ENCODE assay signal across 9 mouse cellular contexts in the genomic region with DNA sequence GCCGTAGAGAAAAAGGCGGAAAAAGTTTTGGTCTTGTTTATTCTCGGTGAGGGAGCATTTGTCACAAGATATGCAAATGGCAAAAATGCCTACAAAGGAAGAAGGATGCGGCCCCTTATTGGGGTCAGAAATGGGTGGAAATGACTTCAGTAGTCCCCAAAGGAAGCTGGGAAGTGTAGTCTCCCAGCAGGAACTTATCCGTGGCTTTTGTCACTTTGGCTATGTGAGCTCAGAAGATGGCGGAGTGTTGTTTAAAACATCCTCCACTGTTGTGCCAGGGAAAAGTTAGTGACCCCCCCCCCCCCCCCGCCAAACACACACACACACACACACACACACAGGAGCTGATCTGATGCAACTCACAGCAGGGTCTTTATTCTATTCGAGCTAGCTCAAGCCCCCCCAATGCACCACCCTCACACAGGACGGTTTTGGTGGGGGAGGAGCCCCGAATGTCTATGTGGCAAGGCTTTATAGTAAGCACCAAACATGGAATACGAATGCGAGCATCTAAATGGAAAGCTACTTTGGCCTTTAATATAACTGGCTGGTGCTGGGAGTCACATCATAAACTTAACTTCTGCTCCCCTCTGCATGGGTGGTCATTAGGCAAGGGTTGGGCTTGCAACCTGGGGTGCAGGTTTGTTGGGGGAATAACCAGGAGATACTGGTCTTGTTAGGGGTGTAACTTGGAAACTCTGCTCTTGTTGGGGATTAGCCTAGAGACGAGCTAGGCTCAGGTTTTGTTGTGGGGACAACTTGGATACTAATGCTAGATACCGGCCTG. TPM values are rescaled to one million over a fixed set of nuclear protein-coding genes. Genes with fewer than 3 reads are reported as not detected.
DNase-seq lines count a peak whose midpoint lies in the region; ATAC-seq and TF ChIP-seq lines count a peak whose summit lies in the region.
"Had no signal": no experiment of that assay in that cellular context is flagged by ENCODE, and none has a peak within 500 bp of the region (broad histone marks: within the 10 kb centered on the region; RNA-seq: fewer than 3 reads in every experiment).

No protein-coding gene starts in this region.

- no peak for TF ChIP-seq CTCF in forebrain, postnatal 0 days (IDR thresholded peaks at IDR 0.05; ENCODE audit: low read depth)

- peak; percentile 83 for ATAC-seq in cerebellum, adult (ENCODE audit: insufficient number of reproducible peaks, low FRiP score, low TSS enrichment)
- ATAC-seq in forebrain, postnatal 0 days, result peak; percentile 87
- ATAC-seq in inflammation-experienced regulatory T-cells, adult 6 months, result peak; percentile 2
- peak; percentile 48 for ATAC-seq in megakaryocyte, adult 5-6 weeks (ENCODE audit: poor library complexity, severe bottlenecking)
- ATAC-seq in stomach, embryonic 16.5 days (ENCODE audit: insufficient read depth, low FRiP score), result peak; percentile 82

- H3K27ac ChIP-seq in forebrain, postnatal 0 days (ENCODE audit: low read depth, low read length), result peak overlapping the region; percentile 98
- peak overlapping the region; percentile 99 for H3K27ac ChIP-seq in stomach, embryonic 16.5 days (ENCODE audit: low read length)

- H3K4me3 ChIP-seq in forebrain, postnatal 0 days (ENCODE audit: low read depth, low read length), result peak overlapping the region; percentile 47
- peak overlapping the region; percentile 62 for H3K4me3 ChIP-seq in stomach, embryonic 16.5 days (replicated peaks; ENCODE audit: low read length)

- peak overlapping the region; percentile 77 for H3K9ac ChIP-seq in forebrain, postnatal 0 days
- peak overlapping the region; percentile 80 for H3K9ac ChIP-seq in stomach, embryonic 16.5 days (ENCODE audit: low read length)

- intact Hi-C loops in left cerebral cortex, postnatal 14 days (cut with DNase I), result no loop called here

- H3K4me1 ChIP-seq in forebrain, postnatal 0 days (ENCODE audit: insufficient read depth), result peaks cover 14% of the 10 kb centered on the region
- H3K4me1 ChIP-seq in stomach, embryonic 16.5 days (ENCODE audit: control insufficient read depth, insufficient read depth, low read length), result peaks cover 12% of the 10 kb centered on the region

- no peaks in the 10 kb centered on the region for H3K9me3 ChIP-seq in forebrain, postnatal 0 days (ENCODE audit: low read length)
- H3K9me3 ChIP-seq in stomach, embryonic 16.5 days (replicated peaks; ENCODE audit: control insufficient read depth, low read length), result no peaks in the 10 kb centered on the region

- H3K4me2 ChIP-seq in forebrain, postnatal 0 days (ENCODE audit: low read depth), result peak overlapping the region; percentile 67
- H3K4me2 ChIP-seq in stomach, embryonic 16.5 days (ENCODE audit: low read depth, low read length), result peak overlapping the region; percentile 90

- 23% methylated on average over 14 of the region's 14 CpGs for WGBS in forebrain, postnatal 0 days
- 22% methylated on average over 14 of the region's 14 CpGs for WGBS in stomach, embryonic 16.5 days

- no peaks in the 10 kb centered on the region for H3K27me3 ChIP-seq in forebrain, postnatal 0 days (ENCODE audit: insufficient read depth, low read length)
- no peaks in the 10 kb centered on the region for H3K27me3 ChIP-seq in stomach, embryonic 16.5 days (ENCODE audit: control insufficient read depth, insufficient read depth, low read length)

- peak; percentile 66 for DNase-seq in adrenal gland, adult 2 months
- no peak for DNase-seq in adrenal gland, adult 8-10 months
- peak; percentile 90 for DNase-seq in forebrain, postnatal 0 days
- DNase-seq in left cerebral cortex, postnatal 14 days (ENCODE audit: low spot score in 2 of 2), result peak; percentile 72 to 81

- H3K36me3 ChIP-seq in forebrain, postnatal 0 days (ENCODE audit: insufficient read depth), result 0 out of 2 replicates have a peak, but pooled peaks cover under 1% of the 10 kb centered on the region
- H3K36me3 ChIP-seq in stomach, embryonic 16.5 days (ENCODE audit: control insufficient read depth, insufficient read depth, low read length), result 0 out of 2 replicates have a peak, but pooled peaks cover 4% of the 10 kb centered on the region

RNA-seq across cellular contexts. Expression of a gene that starts 0.7 kb away (rescaled TPM):
- total RNA-seq in adrenal gland, adult 2 months (2021), result 10 to 100 TPM; 30.8 to 45.1 TPM
- polyA plus RNA-seq in adrenal gland, adult 2 months (2012; rRNA removed), result 32.4 and 33.3 TPM in 2 replicates
- 10 to 100 TPM; 45.6 to 49.5 (median 49.1) TPM for total RNA-seq in adrenal gland, adult 8-10 months (2022)
- 27.5 and 28.7 TPM in 2 replicates for total RNA-seq in forebrain, postnatal 0 days (2014; rRNA removed)
- polyA plus RNA-seq in forebrain, postnatal 0 days (2015; fragmentation: Nextera tagmentation; extraction: Ambion mirVana), result 16.8 and 20.9 TPM in 2 replicates
- 10 to 100 TPM; 27.5 to 40.7 (median 30.3) TPM for polyA plus RNA-seq in inflammation-experienced regulatory T-cells, adult 6 months (2017; shearing (Covaris generic))
- total RNA-seq in left cerebral cortex, postnatal 14 days (2021), result 10 to 100 TPM; 29.0 to 30.6 TPM
- 13.4 and 14.3 TPM in 2 replicates for total RNA-seq in megakaryocyte, adult 5-6 weeks (2015)
- 9.7 and 11.3 TPM in 2 replicates for total RNA-seq in megakaryocyte, adult 5-6 weeks (2017)
- polyA plus RNA-seq in stomach, embryonic 16.5 days (2015; fragmentation: Nextera tagmentation; extraction: Ambion mirVana), result 7.5 and 9.6 TPM in 2 replicates

RNA-seq across cellular contexts. Expression of a gene that starts 17.3 kb away (rescaled TPM):
- total RNA-seq in adrenal gland, adult 2 months (2021), result 100 to 1,000 TPM in 1 of 2 experiments, 10 to 100 TPM in 1; 73.4 to 101 TPM
- polyA plus RNA-seq in adrenal gland, adult 2 months (2012; rRNA removed), result 29.3 and 41.8 TPM in 2 replicates
- total RNA-seq in adrenal gland, adult 8-10 months (2022), result 100 to 1,000 TPM in 1 of 4 experiments, 10 to 100 TPM in 3; 68.8 to 138 (median 88.5) TPM
- 8.0 and 9.1 TPM in 2 replicates for total RNA-seq in forebrain, postnatal 0 days (2014; rRNA removed)
- 12.0 and 13.1 TPM in 2 replicates for polyA plus RNA-seq in forebrain, postnatal 0 days (2015; fragmentation: Nextera tagmentation; extraction: Ambion mirVana)
- under 1 TPM in 1 of 3 experiments, not detected in 2; 0.35 TPM for polyA plus RNA-seq in inflammation-experienced regulatory T-cells, adult 6 months (2017; shearing (Covaris generic))
- 10 to 100 TPM; 10.3 to 10.9 TPM for total RNA-seq in left cerebral cortex, postnatal 14 days (2021)
- 0.74 TPM in 1 of 2 replicates, not detected in the other for total RNA-seq in megakaryocyte, adult 5-6 weeks (2015)
- 0.15 and 0.94 TPM in 2 replicates for total RNA-seq in megakaryocyte, adult 5-6 weeks (2017)
- 122 and 128 TPM in 2 replicates for polyA plus RNA-seq in stomach, embryonic 16.5 days (2015; fragmentation: Nextera tagmentation; extraction: Ambion mirVana)

RNA-seq across cellular contexts. Expression of a gene that starts 17.9 kb away (rescaled TPM):
- 10 to 100 TPM; 70.7 to 78.4 TPM for total RNA-seq in adrenal gland, adult 2 months (2021)
- 182 and 183 TPM in 2 replicates for polyA plus RNA-seq in adrenal gland, adult 2 months (2012; rRNA removed)
- total RNA-seq in adrenal gland, adult 8-10 months (2022), result 100 to 1,000 TPM; 100 to 130 (median 113) TPM
- 288 and 325 TPM in 2 replicates for total RNA-seq in forebrain, postnatal 0 days (2014; rRNA removed)
- 384 and 414 TPM in 2 replicates for polyA plus RNA-seq in forebrain, postnatal 0 days (2015; fragmentation: Nextera tagmentation; extraction: Ambion mirVana)
- polyA plus RNA-seq in inflammation-experienced regulatory T-cells, adult 6 months (2017; shearing (Covaris generic)), result under 1 TPM in 1 of 3 experiments, not detected in 2; 0.57 TPM
- total RNA-seq in left cerebral cortex, postnatal 14 days (2021), result 100 to 1,000 TPM; 520 to 530 TPM
- total RNA-seq in megakaryocyte, adult 5-6 weeks (2015), result not detected in 2 replicates
- total RNA-seq in megakaryocyte, adult 5-6 weeks (2017), result 0.48 TPM in 1 of 2 replicates, not detected in the other
- polyA plus RNA-seq in stomach, embryonic 16.5 days (2015; fragmentation: Nextera tagmentation; extraction: Ambion mirVana), result 23.3 and 25.7 TPM in 2 replicates

RNA-seq across cellular contexts. Expression of a gene that starts 34.1 kb away (rescaled TPM):
- total RNA-seq in adrenal gland, adult 2 months (2021), result not detected
- not detected in 2 replicates for polyA plus RNA-seq in adrenal gland, adult 2 months (2012; rRNA removed)
- not detected for total RNA-seq in adrenal gland, adult 8-10 months (2022)
- 1.2 TPM in 1 of 2 replicates, not detected in the other for total RNA-seq in forebrain, postnatal 0 days (2014; rRNA removed)
- polyA plus RNA-seq in forebrain, postnatal 0 days (2015; fragmentation: Nextera tagmentation; extraction: Ambion mirVana), result not detected in 2 replicates
- polyA plus RNA-seq in inflammation-experienced regulatory T-cells, adult 6 months (2017; shearing (Covaris generic)), result not detected
- not detected for total RNA-seq in left cerebral cortex, postnatal 14 days (2021)
- not detected in 2 replicates for total RNA-seq in megakaryocyte, adult 5-6 weeks (2015)
- total RNA-seq in megakaryocyte, adult 5-6 weeks (2017), result not detected in 2 replicates
- not detected in 2 replicates for polyA plus RNA-seq in stomach, embryonic 16.5 days (2015; fragmentation: Nextera tagmentation; extraction: Ambion mirVana)
- total RNA-seq: layer of hippocampus, postnatal 14 days had no signal

RNA-seq across cellular contexts. Expression of a gene that starts 38.4 kb away (rescaled TPM):
- 10 to 100 TPM; 55.6 to 67.5 TPM for total RNA-seq in adrenal gland, adult 2 months (2021)
- polyA plus RNA-seq in adrenal gland, adult 2 months (2012; rRNA removed), result 127 and 152 TPM in 2 replicates
- total RNA-seq in adrenal gland, adult 8-10 months (2022), result 10 to 100 TPM; 59.1 to 84.5 (median 79.5) TPM
- total RNA-seq in forebrain, postnatal 0 days (2014; rRNA removed), result 40.7 and 55.0 TPM in 2 replicates
- 26.4 and 29.3 TPM in 2 replicates for polyA plus RNA-seq in forebrain, postnatal 0 days (2015; fragmentation: Nextera tagmentation; extraction: Ambion mirVana)
- polyA plus RNA-seq in inflammation-experienced regulatory T-cells, adult 6 months (2017; shearing (Covaris generic)), result 1 to 10 TPM; 2.7 to 6.3 (median 2.9) TPM
- total RNA-seq in left cerebral cortex, postnatal 14 days (2021), result 10 to 100 TPM; 34.0 to 36.7 TPM
- total RNA-seq in megakaryocyte, adult 5-6 weeks (2015), result 1.8 and 2.7 TPM in 2 replicates
- total RNA-seq in megakaryocyte, adult 5-6 weeks (2017), result 4.0 and 4.3 TPM in 2 replicates
- polyA plus RNA-seq in stomach, embryonic 16.5 days (2015; fragmentation: Nextera tagmentation; extraction: Ambion mirVana), result 25.7 and 28.0 TPM in 2 replicates

Comparison
In these comparisons a context has a peak if more than half of its experiments do, and no peak if none do; other contexts are left out.
1. ATAC-seq: peak in every context shown above with its lines; median percentile 87 in forebrain, postnatal 0 days; 83 in cerebellum, adult; 82 in stomach, embryonic 16.5 days; 48 in megakaryocyte, adult 5-6 weeks; 2 in inflammation-experienced regulatory T-cells, adult 6 months.
2. RNA of a gene that starts 17.9 kb away (total RNA-seq): 520 to 530 TPM in left cerebral cortex, postnatal 14 days, 288 to 325 TPM in forebrain, postnatal 0 days, 100 to 130 TPM in adrenal gland, adult 8-10 months and 70.7 to 78.4 TPM in adrenal gland, adult 2 months; 0.48 TPM in megakaryocyte, adult 5-6 weeks; every median in the first group is over 10 times any median in the second.